Mouse (Mus musculus): ENCODE results near the gene Mea1. TPM values are rescaled to one million over a fixed set of nuclear protein-coding genes. Genes with fewer than 3 reads are reported as not detected.

Gene Mea1
- total and polyA plus RNA-seq, 2 experiments from 2014 or later = 44.0 to 101 TPM

GRCm38 (mm10) chr17:46691390-46691789 lies 12.8 kb downstream of the Mea1 start:
- no peak overlapping the region for H3K4me2 ChIP-seq (ENCODE audit: low read depth, low read length)
- no peak overlapping the region for H3K9ac ChIP-seq (replicated peaks; ENCODE audit: low read depth, low read length)
- DNase-seq (ENCODE audit: low spot score) (no peak), ATAC-seq (ENCODE audit: insufficient read depth, low read depth) (no peak)
- H3K4me1 ChIP-seq (ENCODE audit: control insufficient read depth, insufficient read depth) = no peaks in the 10 kb centered on the region
- no peak overlapping the region for H3K4me3 ChIP-seq (ENCODE audit: low read depth, low read length)
- no peaks in the 10 kb centered on the region for H3K27me3 ChIP-seq (ENCODE audit: control insufficient read depth, insufficient read depth, low read length)
- peaks cover 17% of the 10 kb centered on the region for H3K36me3 ChIP-seq (replicated peaks; ENCODE audit: control insufficient read depth, insufficient read depth, low read length)
- no peak overlapping the region for H3K27ac ChIP-seq (ENCODE audit: low read depth)
- 87% methylated on average over 2 of the region's 2 CpGs for WGBS
- no peak for TF ChIP-seq CTCF (IDR thresholded peaks at IDR 0.05; ENCODE audit: low read depth)
- no peak for TF ChIP-seq EP300 (IDR thresholded peaks at IDR 0.05; ENCODE audit: low read depth)
- no peaks in the 10 kb centered on the region for H3K9me3 ChIP-seq (replicated peaks; ENCODE audit: control insufficient read depth, low read length)

GRCm38 (mm10) chr17:46694517-46695063 lies 16.0 kb downstream of the Mea1 start:
- Histone ChIP-seq H3K4me1 (ENCODE audit: control insufficient read depth, insufficient read depth) (no peaks in the 10 kb centered on the region), H3K4me2 (ENCODE audit: low read depth, low read length) (no peak overlapping the region), H3K9ac (replicated peaks; ENCODE audit: low read depth, low read length) (no peak overlapping the region), H3K9me3 (replicated peaks; ENCODE audit: control insufficient read depth, low read length) (no peaks in the 10 kb centered on the region), H3K27ac (ENCODE audit: low read depth) (no peak overlapping the region), H3K4me3 (ENCODE audit: low read depth, low read length) (no peak overlapping the region), H3K27me3 (ENCODE audit: control insufficient read depth, insufficient read depth, low read length) (no peaks in the 10 kb centered on the region), H3K36me3 (replicated peaks; ENCODE audit: control insufficient read depth, insufficient read depth, low read length) (peaks cover 15% of the 10 kb centered on the region)
- DNase-seq (ENCODE audit: low spot score) = no peak
- 86% methylated on average over 1 of the region's 1 CpGs for WGBS
- ATAC-seq (ENCODE audit: insufficient read depth, low read depth) = no peak
- no peak for TF ChIP-seq EP300 (IDR thresholded peaks at IDR 0.05; ENCODE audit: low read depth)
- TF ChIP-seq CTCF (IDR thresholded peaks at IDR 0.05; ENCODE audit: low read depth) = no peak

- H3K36me3 ChIP-seq (replicated peaks; ENCODE audit: control insufficient read depth, insufficient read depth, low read length) = peaks cover 12% of the 10 kb centered on the region; the same call in 1 of the 2 replicates
- ATAC-seq (ENCODE audit: insufficient read depth, low read depth) = no peak
- DNase-seq (ENCODE audit: low spot score) = no peak
- H3K27ac ChIP-seq (ENCODE audit: low read depth) = no peak overlapping the region
- H3K9me3 ChIP-seq (replicated peaks; ENCODE audit: control insufficient read depth, low read length) = no peaks in the 10 kb centered on the region
- TF ChIP-seq CTCF (IDR thresholded peaks at IDR 0.05; ENCODE audit: low read depth) (no peak), EP300 (IDR thresholded peaks at IDR 0.05; ENCODE audit: low read depth) (no peak)
- no peaks in the 10 kb centered on the region for H3K27me3 ChIP-seq (ENCODE audit: control insufficient read depth, insufficient read depth, low read length)
- no peak overlapping the region for H3K4me3 ChIP-seq (ENCODE audit: low read depth, low read length)
- H3K4me2 ChIP-seq (ENCODE audit: low read depth, low read length) = no peak overlapping the region
- WGBS = 81% methylated on average over 6 of the region's 6 CpGs
- peak overlapping the region; percentile 20 for H3K9ac ChIP-seq (replicated peaks; ENCODE audit: low read depth, low read length)
- H3K4me1 ChIP-seq (ENCODE audit: control insufficient read depth, insufficient read depth) = peaks cover 6% of the 10 kb centered on the region; the same call in 1 of the 2 replicates
Measured at GRCm38 (mm10) chr17:46698515-46698914, 19.9 kb downstream of the Mea1 start.

GRCm38 (mm10) chr17:46699245-46699644 lies 20.7 kb downstream of the Mea1 start:
- no peak for ATAC-seq (ENCODE audit: insufficient read depth, low read depth)

GRCm38 (mm10) chr17:46699912-46700311 lies 21.3 kb downstream of the Mea1 start:
- Histone ChIP-seq H3K4me2 (ENCODE audit: low read depth, low read length) (no peak overlapping the region), H3K36me3 (replicated peaks; ENCODE audit: control insufficient read depth, insufficient read depth, low read length) (peaks cover 12% of the 10 kb centered on the region; the same call in 1 of the 2 replicates), H3K9ac (replicated peaks; ENCODE audit: low read depth, low read length) (no peak overlapping the region), H3K4me3 (ENCODE audit: low read depth, low read length) (no peak overlapping the region), H3K9me3 (replicated peaks; ENCODE audit: control insufficient read depth, low read length) (no peaks in the 10 kb centered on the region), H3K27me3 (ENCODE audit: control insufficient read depth, insufficient read depth, low read length) (no peaks in the 10 kb centered on the region), H3K27ac (ENCODE audit: low read depth) (no peak overlapping the region), H3K4me1 (ENCODE audit: control insufficient read depth, insufficient read depth) (peaks cover 11% of the 10 kb centered on the region; the same call in 1 of the 2 replicates)
- ATAC-seq (ENCODE audit: insufficient read depth, low read depth) = no peak
- no peak for DNase-seq (ENCODE audit: low spot score)
- WGBS = 85% methylated on average over 3 of the region's 3 CpGs
- no peak for TF ChIP-seq CTCF (IDR thresholded peaks at IDR 0.05; ENCODE audit: low read depth)
- TF ChIP-seq EP300 (IDR thresholded peaks at IDR 0.05; ENCODE audit: low read depth) = no peak

More at GRCm38 (mm10) chr17:46699245-46699644, 20.7 kb downstream of the Mea1 start:
- peaks cover 11% of the 10 kb centered on the region; the same call in 1 of the 2 replicates for H3K4me1 ChIP-seq (ENCODE audit: control insufficient read depth, insufficient read depth)
- 82% methylated on average over 5 of the region's 5 CpGs for WGBS
- H3K4me2 ChIP-seq (ENCODE audit: low read depth, low read length) = no peak overlapping the region
- no peak overlapping the region for H3K27ac ChIP-seq (ENCODE audit: low read depth)
- no peak for DNase-seq (ENCODE audit: low spot score)
- TF ChIP-seq CTCF (IDR thresholded peaks at IDR 0.05; ENCODE audit: low read depth) (no peak), EP300 (IDR thresholded peaks at IDR 0.05; ENCODE audit: low read depth) (no peak)
- no peak overlapping the region for H3K4me3 ChIP-seq (ENCODE audit: low read depth, low read length)
- H3K9me3 ChIP-seq (replicated peaks; ENCODE audit: control insufficient read depth, low read length) = no peaks in the 10 kb centered on the region
- peaks cover 12% of the 10 kb centered on the region; the same call in 1 of the 2 replicates for H3K36me3 ChIP-seq (replicated peaks; ENCODE audit: control insufficient read depth, insufficient read depth, low read length)
- no peaks in the 10 kb centered on the region for H3K27me3 ChIP-seq (ENCODE audit: control insufficient read depth, insufficient read depth, low read length)
- no peak overlapping the region for H3K9ac ChIP-seq (replicated peaks; ENCODE audit: low read depth, low read length)

- H3K4me3 ChIP-seq (ENCODE audit: low read depth, low read length) = no peak overlapping the region
- H3K27ac ChIP-seq (ENCODE audit: low read depth) = no peak overlapping the region
- 0 out of 2 replicates have a peak overlapping the region, but pooled peaks have one; percentile 12 for H3K4me2 ChIP-seq (ENCODE audit: low read depth, low read length)
- no peaks in the 10 kb centered on the region for H3K9me3 ChIP-seq (replicated peaks; ENCODE audit: control insufficient read depth, low read length)
- H3K27me3 ChIP-seq (ENCODE audit: control insufficient read depth, insufficient read depth, low read length) = no peaks in the 10 kb centered on the region
- peaks cover 15% of the 10 kb centered on the region for H3K4me1 ChIP-seq (ENCODE audit: control insufficient read depth, insufficient read depth)
- TF ChIP-seq CTCF (IDR thresholded peaks at IDR 0.05; ENCODE audit: low read depth) (no peak), EP300 (IDR thresholded peaks at IDR 0.05; ENCODE audit: low read depth) (no peak)
- no peak for ATAC-seq (ENCODE audit: insufficient read depth, low read depth)
- DNase-seq (ENCODE audit: low spot score) = no peak
- peak overlapping the region; percentile 30; the same call in 1 of the 2 replicates for H3K9ac ChIP-seq (replicated peaks; ENCODE audit: low read depth, low read length)
- WGBS = 76% methylated on average over 12 of the region's 12 CpGs
- H3K36me3 ChIP-seq (replicated peaks; ENCODE audit: control insufficient read depth, insufficient read depth, low read length) = peaks cover 12% of the 10 kb centered on the region; the same call in 1 of the 2 replicates
Measured at GRCm38 (mm10) chr17:46701489-46701888, 22.9 kb downstream of the Mea1 start.

Measured in heart, postnatal 0 days (tissue).